Mouse (Mus musculus): Measurements from ENCODE around the gene Cck.
"Not testable (repeated sequence)": the region's sequence is repeated elsewhere in the genome, so short reads cannot be mapped to it uniquely, and the experiment has no call there.

Gene Cck

GRCm38 (mm10) chr9:121467460-121467859 is 28.0 kb downstream of the Cck start:
- in situ Hi-C loops (cut with MboI, MseI), result no loop called here

GRCm38 (mm10) chr9:121460527-121460926 is 35.0 kb downstream of the Cck start:
- in situ Hi-C loops (cut with MboI, MseI), result no loop called here

- in situ Hi-C loops (cut with MboI, MseI), result loop anchor here in 1 of 2 experiments (5.0 kb wide), 2 partner anchors 73 to 208 kb away; no protein-coding TSS in a partner anchor
Observed at GRCm38 (mm10) chr9:121459950-121460349, 35.5 kb downstream of the Cck start.

GRCm38 (mm10) chr9:121458466-121458865 is 37.0 kb downstream of the Cck start:
- in situ Hi-C loops (cut with MboI, MseI), result loop anchor here in 1 of 2 experiments (5.0 kb wide), 2 partner anchors 71 to 206 kb away; no protein-coding TSS in a partner anchor

GRCm38 (mm10) chr9:121456739-121457515 is 38.6 kb downstream of the Cck start:
- in situ Hi-C loops (cut with MboI, MseI), result loop anchor here in 1 of 2 experiments (5.0 kb wide), 2 partner anchors 70 to 205 kb away; no protein-coding TSS in a partner anchor

GRCm38 (mm10) chr9:121454891-121455290 is 40.6 kb downstream of the Cck start:
- in situ Hi-C loops (cut with MboI, MseI), result loop anchor here in 1 of 2 experiments (5.0 kb wide), 2 partner anchors 68 to 203 kb away; no protein-coding TSS in a partner anchor

GRCm38 (mm10) chr9:121452342-121452942 is 43.1 kb downstream of the Cck start:
- in situ Hi-C loops (cut with MboI, MseI), result not testable (repeated sequence)

GRCm38 (mm10) chr9:121446431-121446831 is 49.1 kb downstream of the Cck start:
- in situ Hi-C loops (cut with MboI, MseI), result no loop called here

GRCm38 (mm10) chr9:121445364-121445763 is 50.1 kb downstream of the Cck start:
- in situ Hi-C loops (cut with MboI, MseI), result no loop called here

- in situ Hi-C loops (cut with MboI, MseI), result no loop called here
Observed at GRCm38 (mm10) chr9:121444367-121444707, 51.2 kb downstream of the Cck start.

- in situ Hi-C loops (cut with MboI, MseI), result no loop called here
Observed at GRCm38 (mm10) chr9:121443696-121444366, 51.7 kb downstream of the Cck start.

GRCm38 (mm10) chr9:121442145-121442544 is 53.3 kb downstream of the Cck start:
- in situ Hi-C loops (cut with MboI, MseI), result no loop called here
